Mouse (Mus musculus) myocyte (in vitro differentiated cells): ENCODE data around the gene Tanc1. TPM values are rescaled to one million over a fixed set of nuclear protein-coding genes. Genes with fewer than 3 reads are reported as not detected.

Experiments used
- H3K27me3 ChIP-seq: one replicate; pipeline ENCODE4 v1.6.1; 2011; ENCODE audit not compliant: control insufficient read depth, insufficient read depth, insufficient read length
- H3K36me3 ChIP-seq: one replicate; pipeline ENCODE4 v1.6.1; 2011; ENCODE audit not compliant: control insufficient read depth, insufficient read depth
- H3K4me2 ChIP-seq: one replicate; pipeline ENCODE4 v1.6.1; 2011; ENCODE audit warnings: low read depth, control low read depth
- H3K4me3 ChIP-seq: one replicate; pipeline ENCODE4 v1.5.1; 2011; ENCODE audit warnings: mild to moderate bottlenecking, control low read depth, moderate library complexity
- H3K79me2 ChIP-seq: one replicate; pipeline ENCODE4 v1.6.1; 2011; ENCODE audit not compliant: control insufficient read depth, insufficient read depth
- H3ac ChIP-seq: one replicate; pipeline ENCODE4 v1.6.1; 2011; ENCODE audit not compliant: control insufficient read depth, insufficient read length
- CEBPB ChIP-seq: IDR thresholded peaks from 2 replicates; pipeline ENCODE4 v1.6.1; 2011; ENCODE audit warnings: mild to moderate bottlenecking, moderate library complexity; ENCODE audit not compliant: poor library complexity, insufficient read depth, severe bottlenecking
- E2F4 ChIP-seq: IDR thresholded peaks from one replicate; pipeline ENCODE4 v1.6.1; 2011; ENCODE audit warnings: mild to moderate bottlenecking, control low read depth, moderate library complexity; ENCODE audit not compliant: insufficient read depth
- MAX ChIP-seq: IDR thresholded peaks from one replicate; pipeline ENCODE4 v1.6.1; 2011; ENCODE audit warnings: low read depth, mild to moderate bottlenecking, control low read depth
- MYOD1 ChIP-seq, 3 experiments: IDR thresholded peaks; one replicate each; pipeline ENCODE4 v1.6.1; 2011; ENCODE audit warnings: control low read depth in 2 of 3, low read depth in 2 of 3, mild to moderate bottlenecking in 2 of 3, moderate library complexity in 1 of 3; ENCODE audit not compliant: insufficient read length in 2 of 3, control insufficient read depth in 1 of 3
- MYOG ChIP-seq, 3 experiments: IDR thresholded peaks; one replicate each; pipeline ENCODE4 v1.6.1; 2011; ENCODE audit warnings: control low read depth in 2 of 3, low read depth in 2 of 3, mild to moderate bottlenecking in 2 of 3; ENCODE audit not compliant: insufficient read length in 2 of 3, control insufficient read depth in 1 of 3, insufficient read depth in 1 of 3
- POLR2A ChIP-seq: IDR thresholded peaks from one replicate; pipeline ENCODE4 v1.6.1; 2011; ENCODE audit warnings: low read depth, mild to moderate bottlenecking, control low read depth, moderate library complexity; ENCODE audit not compliant: insufficient read length
- POLR2AphosphoS2 ChIP-seq: IDR thresholded peaks from one replicate; pipeline ENCODE4 v1.6.1; 2011; ENCODE audit warnings: low read depth, control low read depth; ENCODE audit not compliant: insufficient read length
- REST ChIP-seq: IDR thresholded peaks from one replicate; pipeline ENCODE4 v1.6.1; 2011; ENCODE audit warnings: mild to moderate bottlenecking, control low read depth, moderate library complexity; ENCODE audit not compliant: insufficient read depth, insufficient read length
- SRF ChIP-seq: IDR thresholded peaks from one replicate; pipeline ENCODE4 v1.6.1; 2011; ENCODE audit warnings: low read depth; ENCODE audit not compliant: control insufficient read depth, insufficient read length
- TCF12 ChIP-seq: IDR thresholded peaks from one replicate; pipeline ENCODE4 v1.6.1; 2011; ENCODE audit warnings: mild to moderate bottlenecking, control low read depth; ENCODE audit not compliant: poor library complexity, insufficient read depth, severe bottlenecking
- TCF3 ChIP-seq: IDR thresholded peaks from one replicate; pipeline ENCODE4 v1.6.1; 2011; ENCODE audit warnings: low read depth, control low read depth; ENCODE audit not compliant: insufficient read length
- USF1 ChIP-seq: IDR thresholded peaks from one replicate; pipeline ENCODE4 v1.6.1; 2011; ENCODE audit warnings: low read depth, mild to moderate bottlenecking, control low read depth, moderate library complexity
- polyA plus RNA-seq: library from polyadenylated mRNA; unstranded; fragments of >200 nt; fragmentation: generic; extraction: Trizol; gene quantifications from one replicate; pipeline ENCODE4 v1.2.1, GENCODE M21; 2012; ENCODE audit warnings: missing spikeins

The Tanc1 gene
- polyA plus RNA-seq, 1 experiment = 24.7 TPM

DNA sequence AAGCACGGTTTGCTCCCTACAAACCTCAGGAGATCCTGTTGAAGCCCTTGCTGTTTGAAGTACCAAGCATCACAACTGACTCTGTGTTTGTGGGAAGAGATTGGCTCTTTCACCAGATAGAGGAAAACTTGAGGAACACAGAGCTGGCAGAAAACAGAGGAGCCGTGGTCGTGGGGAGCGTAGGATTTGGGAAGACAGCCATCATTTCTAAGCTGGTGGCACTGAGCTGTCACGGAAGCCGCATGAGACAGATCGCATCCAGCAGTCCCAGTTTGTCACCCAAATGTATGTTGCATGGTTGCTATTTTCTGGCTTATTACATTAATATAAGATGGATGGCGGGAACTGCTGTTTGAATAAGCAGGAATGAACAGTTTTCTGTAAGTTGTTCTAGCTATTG lies 179.8 kb downstream of the Tanc1 start:
- Histone ChIP-seq H3K27me3 (no peaks in the 10 kb centered on the region), H3K4me2 (no peak overlapping the region), H3ac (no peak overlapping the region), H3K4me3 (no peak overlapping the region), H3K79me2 (no peaks in the 10 kb centered on the region), H3K36me3 (peaks cover 51% of the 10 kb centered on the region)
- no peak for TF ChIP-seq TCF3

DNA sequence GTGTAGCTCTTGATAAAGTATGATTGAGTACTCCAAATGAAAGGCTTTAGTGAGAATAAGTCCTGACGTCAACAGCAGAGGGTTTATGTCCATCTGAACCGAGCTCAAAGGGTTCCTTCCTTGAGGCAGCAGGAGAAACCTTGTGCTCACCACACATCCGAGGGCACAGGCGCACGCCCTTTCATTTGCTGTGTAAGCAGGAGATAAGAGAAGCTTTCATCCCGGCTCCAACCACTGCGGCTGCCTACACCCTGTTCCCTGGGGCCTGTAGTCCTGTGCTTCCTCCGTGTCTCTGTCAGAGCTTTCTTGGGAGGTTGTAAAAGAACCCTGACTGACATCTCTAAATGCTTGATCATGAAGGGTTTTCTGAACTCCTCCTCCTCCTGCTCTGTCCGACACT lies 181.5 kb downstream of the Tanc1 start:
- Histone ChIP-seq H3K4me3 (no peak overlapping the region), H3K4me2 (no peak overlapping the region), H3K79me2 (no peaks in the 10 kb centered on the region), H3K36me3 (peaks cover 58% of the 10 kb centered on the region), H3K27me3 (no peaks in the 10 kb centered on the region), H3ac (no peak overlapping the region)
- no peak for TF ChIP-seq CEBPB
- TF ChIP-seq TCF3 = no peak
- TF ChIP-seq POLR2A = no peak
- no peak for TF ChIP-seq USF1
- TF ChIP-seq TCF12 = no peak
- TF ChIP-seq SRF = no peak
- TF ChIP-seq MYOG (IDR thresholded peaks at IDR 0.05; ENCODE audit: control insufficient read depth in 1 of 3, insufficient read depth in 1 of 3, insufficient read length in 2 of 3, low read depth in 2 of 3) = no peak
- no peak for TF ChIP-seq REST
- TF ChIP-seq MYOD1 (IDR thresholded peaks at IDR 0.05; ENCODE audit: control insufficient read depth in 1 of 3, insufficient read length in 2 of 3, low read depth in 2 of 3) = no peak

DNA sequence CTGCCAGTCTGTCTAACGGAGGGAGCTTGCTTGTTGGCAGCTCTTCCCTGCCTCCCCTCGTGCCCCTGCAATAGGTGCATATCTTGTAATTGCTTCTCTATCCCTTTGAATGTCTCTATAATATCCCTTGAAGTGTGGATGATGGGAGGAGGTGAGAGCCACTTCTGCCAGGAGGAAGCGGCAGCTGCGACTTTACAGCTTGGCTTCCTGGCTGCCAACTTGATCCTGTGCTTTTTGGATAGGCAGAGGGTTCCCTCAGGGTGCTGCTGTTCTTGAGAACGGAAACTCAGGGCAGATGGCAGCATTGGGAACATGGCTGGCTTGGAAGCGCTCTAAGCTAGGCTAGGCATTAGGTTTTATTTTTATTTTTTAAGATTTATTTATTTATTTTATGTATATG lies 183.0 kb downstream of the Tanc1 start:
- Histone ChIP-seq H3K4me2 (no peak overlapping the region), H3K4me3 (no peak overlapping the region), H3K79me2 (no peaks in the 10 kb centered on the region), H3K27me3 (no peaks in the 10 kb centered on the region), H3ac (no peak overlapping the region), H3K36me3 (peaks cover 65% of the 10 kb centered on the region)
- TF ChIP-seq SRF (no peak), E2F4 (no peak), MYOG (IDR thresholded peaks at IDR 0.05; ENCODE audit: control insufficient read depth in 1 of 3, insufficient read depth in 1 of 3, insufficient read length in 2 of 3, low read depth in 2 of 3) (no peak), MYOD1 (IDR thresholded peaks at IDR 0.05; ENCODE audit: control insufficient read depth in 1 of 3, insufficient read length in 2 of 3, low read depth in 2 of 3) (no peak), REST (no peak), TCF3 (no peak), POLR2AphosphoS2 (no peak), POLR2A (no peak), TCF12 (no peak), CEBPB (no peak), USF1 (no peak), MAX (no peak)

DNA sequence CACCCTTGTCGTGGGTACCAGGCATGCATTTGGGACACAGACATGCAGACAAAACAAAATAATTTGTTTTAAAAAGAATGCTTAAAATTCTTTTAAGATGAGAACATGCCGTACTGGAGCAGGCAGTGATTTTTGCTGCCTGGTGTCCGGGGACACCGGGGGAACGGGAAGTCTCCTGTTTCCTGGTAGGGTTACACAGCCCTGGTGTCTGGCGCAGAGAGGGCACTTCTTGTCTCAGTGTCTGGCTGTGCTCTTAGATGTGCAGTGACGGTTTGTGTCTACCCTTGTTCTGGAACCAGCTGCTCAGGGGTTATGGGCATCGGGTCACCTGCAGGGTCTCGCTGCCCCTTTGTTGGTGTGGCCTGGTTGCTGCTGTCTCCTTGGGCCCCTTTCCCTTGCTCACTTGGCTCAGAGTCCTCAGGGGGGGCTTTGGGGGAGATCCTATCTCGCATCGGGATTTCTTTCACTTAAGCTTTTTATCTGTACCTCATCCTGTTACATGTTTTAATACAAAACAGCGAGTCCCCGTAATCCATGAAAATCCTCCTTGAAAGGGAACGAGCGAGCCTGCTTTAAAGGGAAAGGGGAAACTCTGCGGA lies 187.2 kb downstream of the Tanc1 start:
- peaks cover 58% of the 10 kb centered on the region for H3K36me3 ChIP-seq
- H3K27me3 ChIP-seq = no peaks in the 10 kb centered on the region
- H3K4me3 ChIP-seq = no peak overlapping the region
- TF ChIP-seq SRF (no peak), MYOD1 (IDR thresholded peaks at IDR 0.05; ENCODE audit: control insufficient read depth in 1 of 3, insufficient read length in 2 of 3, low read depth in 2 of 3) (no peak), POLR2A (no peak), TCF12 (no peak), TCF3 (no peak), CEBPB (no peak), POLR2AphosphoS2 (no peak), REST (no peak), MYOG (IDR thresholded peaks at IDR 0.05; ENCODE audit: control insufficient read depth in 1 of 3, insufficient read depth in 1 of 3, insufficient read length in 2 of 3, low read depth in 2 of 3) (no peak), E2F4 (no peak), MAX (no peak), USF1 (no peak)
- H3K4me2 ChIP-seq = no peak overlapping the region
- H3K79me2 ChIP-seq = no peaks in the 10 kb centered on the region
- no peak overlapping the region for H3ac ChIP-seq

DNA sequence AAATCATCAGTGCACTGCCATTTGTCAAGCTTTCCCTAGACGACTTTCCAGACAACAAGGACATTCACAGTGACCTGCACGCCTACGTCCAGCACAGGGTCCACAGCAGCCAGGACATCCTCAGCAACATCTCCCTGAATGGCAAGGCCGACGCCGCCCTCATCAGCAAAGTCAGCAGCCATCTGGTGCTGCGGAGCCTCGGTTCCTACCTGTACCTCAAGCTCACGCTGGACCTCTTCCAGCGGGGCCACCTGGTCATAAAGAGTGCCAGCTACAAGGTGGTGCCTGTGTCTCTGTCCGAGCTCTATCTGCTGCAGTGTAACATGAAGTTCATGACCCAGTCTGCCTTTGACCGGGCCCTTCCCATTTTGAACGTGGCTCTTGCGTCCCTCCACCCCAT lies 187.7 kb downstream of the Tanc1 start:
- no peak overlapping the region for H3ac ChIP-seq
- no peak overlapping the region for H3K4me2 ChIP-seq
- no peaks in the 10 kb centered on the region for H3K27me3 ChIP-seq
- no peak overlapping the region for H3K4me3 ChIP-seq
- H3K79me2 ChIP-seq = no peaks in the 10 kb centered on the region
- H3K36me3 ChIP-seq = peaks cover 56% of the 10 kb centered on the region
- TF ChIP-seq REST (no peak), TCF3 (no peak), MYOD1 (IDR thresholded peaks at IDR 0.05; ENCODE audit: control insufficient read depth in 1 of 3, insufficient read length in 2 of 3, low read depth in 2 of 3) (no peak), POLR2AphosphoS2 (peak; percentile 24)
